Mouse (Mus musculus) hindbrain, embryonic 13.5 days (tissue): ENCODE measurements around the gene Gm5617. TPM values are rescaled to one million over a fixed set of nuclear protein-coding genes. Genes with fewer than 3 reads are reported as not detected.
"Not testable (repeated sequence)": the region's sequence is repeated elsewhere in the genome, so short reads cannot be mapped to it uniquely, and the experiment has no call there.

Source experiments
- ATAC-seq: fragments of 200-750 bp; cut with Nextera tagmentation; 2 replicates; pipeline ENCODE4 v1.8.0; 2017; ENCODE audit warnings: moderate TSS enrichment; ENCODE audit not compliant: low FRiP score
- H3K27ac ChIP-seq: fragments of 300-500 bp; sonication (generic); 2 replicates; pipeline ENCODE4 v1.5.1; 2015; ENCODE audit warnings: inconsistent platforms, mild to moderate bottlenecking, moderate library complexity
- H3K27me3 ChIP-seq: fragments of 300-500 bp; sonication (generic); 2 replicates; pipeline ENCODE4 v1.6.1; 2015; ENCODE audit warnings: mild to moderate bottlenecking, inconsistent platforms
- H3K36me3 ChIP-seq: fragments of 300-500 bp; sonication (generic); 2 replicates; pipeline ENCODE4 v1.6.1; 2015; ENCODE audit warnings: mild to moderate bottlenecking, inconsistent platforms
- H3K4me1 ChIP-seq: fragments of 300-500 bp; sonication (generic); replicated peaks from 2 replicates; pipeline ENCODE4 v1.6.1; 2015; ENCODE audit warnings: inconsistent platforms
- H3K4me2 ChIP-seq: fragments of 300-500 bp; sonication (generic); 2 replicates; pipeline ENCODE4 v1.6.1; 2015; ENCODE audit warnings: inconsistent platforms, mild to moderate bottlenecking, moderate library complexity
- H3K4me3 ChIP-seq: fragments of 300-500 bp; sonication (generic); 2 replicates; pipeline ENCODE4 v1.5.1; 2015; ENCODE audit warnings: mild to moderate bottlenecking, inconsistent platforms
- H3K9ac ChIP-seq: fragments of 300-500 bp; sonication (generic); 2 replicates; pipeline ENCODE4 v1.6.1; 2015; ENCODE audit warnings: mild to moderate bottlenecking, inconsistent platforms
- H3K9me3 ChIP-seq: fragments of 300-500 bp; sonication (generic); 2 replicates; pipeline ENCODE4 v1.6.1; 2016; ENCODE audit warnings: inconsistent platforms
- WGBS: fragments of 180-500 bp; shearing (Covaris S2); methylation state at CpG from one replicate; pipeline ENCODE4 v1.1.7; 2015; 5-methylcytosine and 5-hydroxymethylcytosine counted together
- polyA plus RNA-seq: library from polyadenylated mRNA; unstranded; fragments of >200 nt; fragmentation: Nextera tagmentation; extraction: Ambion mirVana; gene quantifications from 2 replicates; pipeline ENCODE4 v1.2.1, GENCODE M21; 2015

Gm5617 gene
- polyA plus RNA-seq, 1 experiment from 2014 or later, result 33.4 TPM

- Histone ChIP-seq H3K36me3 (no peaks in the 10 kb centered on the region), H3K27me3 (0 out of 2 replicates have a peak, but pooled peaks cover 4% of the 10 kb centered on the region), H3K4me3 (no peak overlapping the region), H3K9ac (no peak overlapping the region), H3K4me1 (no peaks in the 10 kb centered on the region), H3K9me3 (no peaks in the 10 kb centered on the region), H3K27ac (no peak overlapping the region), H3K4me2 (no peak overlapping the region)
- ATAC-seq, result no peak
- 92% methylated on average over 5 of the region's 5 CpGs for WGBS
Observed at GRCm38 (mm10) chr9:48510134-48510533, 14.9 kb downstream of the Gm5617 start.

GRCm38 (mm10) chr9:48515332-48515731 lies 20.1 kb downstream of the Gm5617 start:
- Histone ChIP-seq H3K27me3 (no peaks in the 10 kb centered on the region), H3K9me3 (no peaks in the 10 kb centered on the region), H3K4me3 (no peak overlapping the region), H3K36me3 (no peaks in the 10 kb centered on the region), H3K9ac (no peak overlapping the region), H3K4me2 (no peak overlapping the region), H3K27ac (no peak overlapping the region), H3K4me1 (peaks cover 13% of the 10 kb centered on the region; the same call in 1 of the 2 replicates)
- 74% methylated on average over 1 of the region's 1 CpGs for WGBS
- no peak for ATAC-seq

DNA sequence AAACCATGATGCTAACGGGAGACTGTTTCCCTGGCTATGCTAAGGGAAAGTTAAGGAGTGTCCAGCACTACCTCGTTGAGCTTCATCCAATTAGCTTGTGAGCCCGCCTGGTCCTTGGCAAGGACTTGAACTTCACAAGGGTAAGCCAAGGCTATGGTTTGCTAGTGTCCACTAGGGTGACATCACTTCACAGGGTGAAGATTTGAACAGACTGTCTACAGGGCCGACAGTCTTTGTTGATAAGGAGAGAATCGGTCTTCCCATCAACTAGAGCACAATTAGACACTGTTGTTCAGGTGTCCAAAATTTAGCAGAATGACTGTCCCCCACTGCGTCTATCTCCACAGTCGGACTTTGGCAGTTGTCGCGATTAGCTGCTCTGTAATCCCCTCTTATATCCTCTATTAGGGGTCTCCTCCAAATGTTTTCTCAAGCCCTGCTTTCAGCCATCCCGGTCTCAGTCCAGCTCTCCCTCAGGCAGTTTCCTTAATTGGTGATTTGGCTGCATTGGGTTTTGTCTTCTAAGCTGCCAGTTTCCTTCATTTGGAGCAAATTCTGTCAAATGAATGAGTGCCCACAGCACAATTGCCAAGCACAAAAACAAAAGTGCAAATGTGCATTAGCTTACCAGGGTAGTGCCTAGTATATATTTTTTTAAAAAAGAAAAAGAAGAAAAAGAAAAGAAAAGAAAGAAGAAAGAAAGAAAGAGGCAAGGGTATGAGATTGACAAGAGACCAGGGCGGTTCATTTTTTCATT lies 21.6 kb downstream of the Gm5617 start:
- no peaks in the 10 kb centered on the region for H3K9me3 ChIP-seq
- H3K4me1 ChIP-seq, result peaks cover 13% of the 10 kb centered on the region; the same call in 1 of the 2 replicates
- no peak for ATAC-seq
- H3K27ac ChIP-seq, result peak overlapping the region; percentile 84
- peak overlapping the region; percentile 31 for H3K4me2 ChIP-seq
- H3K9ac ChIP-seq, result no peak overlapping the region
- WGBS, result 80% methylated on average over 11 of the region's 11 CpGs
- H3K4me3 ChIP-seq, result no peak overlapping the region
- H3K36me3 ChIP-seq, result no peaks in the 10 kb centered on the region
- no peaks in the 10 kb centered on the region for H3K27me3 ChIP-seq

DNA sequence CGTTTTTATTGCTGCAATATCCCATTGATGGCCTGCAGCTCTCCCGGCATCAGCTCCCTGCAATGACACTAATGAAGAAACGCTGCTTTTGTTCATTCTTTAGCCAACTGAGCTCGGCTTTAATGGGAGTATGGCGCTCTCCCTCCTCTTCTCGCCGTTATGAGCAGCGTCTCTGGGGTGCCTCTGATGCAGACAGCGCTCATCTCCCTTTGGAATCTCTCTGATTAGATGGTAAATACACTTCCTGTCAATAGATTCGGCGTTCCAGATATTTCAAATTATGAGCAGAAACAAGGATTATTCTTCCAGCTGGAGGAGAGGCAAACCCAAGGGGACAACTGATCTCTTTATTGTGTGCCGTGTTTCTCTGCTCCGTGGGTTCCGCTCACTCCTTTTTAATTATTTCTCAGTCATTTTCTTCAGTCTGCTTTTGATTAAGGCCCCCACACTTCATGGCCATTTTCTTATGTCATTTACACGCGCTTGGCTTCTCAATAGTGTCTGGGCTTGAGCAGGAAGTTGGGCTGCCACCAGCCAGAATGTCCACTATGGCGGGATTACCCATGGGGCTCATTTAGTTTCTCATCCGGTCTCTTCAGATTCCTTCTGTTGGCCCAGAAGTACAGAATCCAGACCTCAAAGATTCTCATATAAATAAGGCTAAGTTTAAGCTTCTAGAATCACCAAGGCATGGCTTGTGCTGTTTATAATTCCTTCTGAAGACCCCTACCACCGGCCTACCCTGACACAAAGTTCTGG lies 22.3 kb downstream of the Gm5617 start:
- Histone ChIP-seq H3K9me3 (no peaks in the 10 kb centered on the region), H3K4me1 (peaks cover 13% of the 10 kb centered on the region; the same call in 1 of the 2 replicates), H3K27me3 (no peaks in the 10 kb centered on the region), H3K27ac (peak overlapping the region; percentile 84), H3K9ac (no peak overlapping the region; the same call in 1 of the 2 replicates), H3K4me2 (peak overlapping the region; percentile 31), H3K4me3 (0 out of 2 replicates have a peak overlapping the region, but pooled peaks have one; percentile 3), H3K36me3 (no peaks in the 10 kb centered on the region)
- ATAC-seq, result no peak
- WGBS, result 49% methylated on average over 19 of the region's 19 CpGs

- not testable (repeated sequence) for H3K36me3 ChIP-seq, H3K9ac ChIP-seq, H3K27me3 ChIP-seq, ATAC-seq, H3K4me2 ChIP-seq, H3K4me3 ChIP-seq, H3K27ac ChIP-seq, H3K9me3 ChIP-seq
- 19% methylated on average over 3 of the region's 7 CpGs for WGBS
- H3K4me1 ChIP-seq, result peaks cover 13% of the 10 kb centered on the region; the same call in 1 of the 2 replicates
Observed at GRCm38 (mm10) chr9:48520405-48520804, 25.2 kb downstream of the Gm5617 start.

DNA sequence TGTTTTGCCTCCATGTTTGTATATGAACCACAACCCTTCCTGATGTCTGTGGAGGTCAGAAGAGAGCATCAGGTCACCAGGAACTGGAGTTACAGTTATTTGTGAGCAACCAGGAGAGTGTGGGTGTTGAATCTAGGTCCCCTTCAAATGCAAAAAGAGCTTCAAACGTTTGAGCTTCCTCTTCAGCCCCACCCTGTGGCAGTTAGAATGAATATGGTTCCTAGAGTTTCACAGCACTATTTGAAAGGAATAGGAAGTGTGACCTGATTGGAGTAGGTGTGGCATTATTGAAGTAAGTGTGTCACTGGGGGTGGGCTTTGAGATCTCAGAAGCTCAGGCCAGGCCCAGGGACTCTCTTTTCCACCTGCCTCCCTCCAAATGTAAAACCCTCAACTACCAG lies 30.3 kb downstream of the Gm5617 start:
- H3K4me2 ChIP-seq, result no peak overlapping the region
- 14% methylated on average over 1 of the region's 1 CpGs for WGBS
- no peaks in the 10 kb centered on the region for H3K9me3 ChIP-seq
- H3K4me3 ChIP-seq, result no peak overlapping the region
- no peaks in the 10 kb centered on the region for H3K27me3 ChIP-seq
- no peak overlapping the region for H3K9ac ChIP-seq
- no peaks in the 10 kb centered on the region for H3K4me1 ChIP-seq
- no peak for ATAC-seq
- no peak overlapping the region for H3K27ac ChIP-seq
- H3K36me3 ChIP-seq, result no peaks in the 10 kb centered on the region

- no peaks in the 10 kb centered on the region for H3K9me3 ChIP-seq
Observed at GRCm38 (mm10) chr9:48526520-48526919, 31.3 kb downstream of the Gm5617 start.

GRCm38 (mm10) chr9:48531294-48531693 lies 36.1 kb downstream of the Gm5617 start:
- H3K9me3 ChIP-seq, result no peaks in the 10 kb centered on the region
- H3K27ac ChIP-seq, result no peak overlapping the region
- ATAC-seq, result no peak
- no peaks in the 10 kb centered on the region for H3K27me3 ChIP-seq
- H3K9ac ChIP-seq, result no peak overlapping the region
- 94% methylated on average over 4 of the region's 4 CpGs for WGBS
- H3K4me3 ChIP-seq, result no peak overlapping the region
- no peak overlapping the region for H3K4me2 ChIP-seq
- no peaks in the 10 kb centered on the region for H3K4me1 ChIP-seq
- no peaks in the 10 kb centered on the region for H3K36me3 ChIP-seq

More at GRCm38 (mm10) chr9:48526520-48526919, 31.3 kb downstream of the Gm5617 start:
- no peak overlapping the region for H3K9ac ChIP-seq
- WGBS, result 95% methylated on average over 4 of the region's 4 CpGs
- H3K4me2 ChIP-seq, result no peak overlapping the region
- H3K4me3 ChIP-seq, result no peak overlapping the region
- ATAC-seq, result no peak
- no peak overlapping the region for H3K27ac ChIP-seq
- H3K4me1 ChIP-seq, result no peaks in the 10 kb centered on the region
- no peaks in the 10 kb centered on the region for H3K36me3 ChIP-seq
- no peaks in the 10 kb centered on the region for H3K27me3 ChIP-seq

DNA sequence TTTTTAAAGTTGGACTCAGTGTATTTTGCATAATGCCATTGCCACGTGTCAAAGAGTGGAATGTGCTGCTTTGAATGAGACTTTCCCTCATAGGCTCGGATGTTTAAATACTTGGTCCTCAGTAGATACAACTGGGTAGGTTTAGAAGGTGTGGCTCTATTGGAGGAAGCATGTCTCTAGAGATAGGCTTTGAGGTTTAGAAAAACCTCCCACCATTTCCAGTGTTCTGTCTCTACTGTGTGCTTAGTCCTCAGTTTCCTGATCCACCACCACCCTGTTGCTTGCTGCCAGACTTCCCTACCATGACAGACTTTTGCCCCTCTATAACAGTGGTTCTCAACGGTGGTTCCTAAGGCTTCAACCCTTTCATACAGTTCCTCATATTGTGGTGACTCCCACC lies 37.0 kb downstream of the Gm5617 start:
- no peak overlapping the region for H3K4me2 ChIP-seq
- H3K4me1 ChIP-seq, result no peaks in the 10 kb centered on the region
- H3K9me3 ChIP-seq, result no peaks in the 10 kb centered on the region
- H3K27me3 ChIP-seq, result no peaks in the 10 kb centered on the region
- no peak overlapping the region for H3K9ac ChIP-seq
- no peak overlapping the region for H3K27ac ChIP-seq
- 71% methylated on average over 3 of the region's 3 CpGs for WGBS
- H3K4me3 ChIP-seq, result no peak overlapping the region
- ATAC-seq, result no peak
- H3K36me3 ChIP-seq, result no peaks in the 10 kb centered on the region

DNA sequence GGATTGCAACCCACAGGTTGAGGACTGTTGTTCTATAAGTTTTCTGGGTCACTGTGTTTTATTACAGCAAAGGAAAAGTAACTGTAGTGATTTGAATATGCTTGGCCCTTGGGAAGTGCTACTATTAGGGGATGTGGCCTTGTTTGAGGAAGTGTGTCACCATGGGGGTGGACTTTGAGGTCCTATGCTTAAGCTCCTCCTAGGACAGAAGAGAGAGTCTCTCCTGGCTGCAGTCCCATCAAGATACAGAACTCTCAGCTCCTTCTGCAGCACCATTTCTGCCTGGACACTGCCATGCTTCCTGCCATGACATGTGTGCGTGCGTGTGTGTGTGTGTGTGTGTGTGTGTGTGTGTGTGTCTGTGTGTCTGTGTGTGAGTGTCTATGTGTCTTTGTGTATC lies 37.5 kb downstream of the Gm5617 start:
- H3K36me3 ChIP-seq, result no peaks in the 10 kb centered on the region
- no peak for ATAC-seq
- no peaks in the 10 kb centered on the region for H3K27me3 ChIP-seq
- H3K9me3 ChIP-seq, result no peaks in the 10 kb centered on the region
- no peak overlapping the region for H3K27ac ChIP-seq
- no peak overlapping the region for H3K9ac ChIP-seq
- H3K4me3 ChIP-seq, result no peak overlapping the region
- no peaks in the 10 kb centered on the region for H3K4me1 ChIP-seq
- H3K4me2 ChIP-seq, result no peak overlapping the region
- WGBS, result 83% methylated on average over 2 of the region's 2 CpGs

DNA sequence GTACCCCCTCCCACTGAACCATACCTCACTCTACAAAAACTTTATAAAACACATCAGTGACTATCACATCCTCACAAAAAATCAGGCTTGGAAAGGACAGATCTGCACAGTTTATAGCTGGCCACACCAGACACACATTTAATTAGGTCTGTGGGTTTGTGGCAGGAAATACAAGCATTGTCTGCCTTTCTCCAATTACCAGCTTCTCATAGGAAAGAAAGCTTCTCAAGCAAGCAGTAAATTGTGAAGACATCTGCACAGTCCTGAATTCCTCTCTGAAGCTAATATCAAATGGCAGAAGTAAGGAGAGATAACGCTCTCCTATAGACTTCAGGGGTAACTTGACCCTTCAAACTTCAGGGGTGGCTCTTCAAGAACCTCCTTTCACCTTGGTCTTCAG lies 41.2 kb downstream of the Gm5617 start:
- ATAC-seq, result no peak
- no peak overlapping the region for H3K4me2 ChIP-seq
- H3K27me3 ChIP-seq, result no peaks in the 10 kb centered on the region
- H3K36me3 ChIP-seq, result no peaks in the 10 kb centered on the region
- no peak overlapping the region for H3K27ac ChIP-seq
- no peak overlapping the region for H3K9ac ChIP-seq
- 68% methylated on average over 1 of the region's 1 CpGs for WGBS
- H3K9me3 ChIP-seq, result peaks cover 3% of the 10 kb centered on the region; the same call in 1 of the 2 replicates
- no peak overlapping the region for H3K4me3 ChIP-seq
- peaks cover 15% of the 10 kb centered on the region for H3K4me1 ChIP-seq

DNA sequence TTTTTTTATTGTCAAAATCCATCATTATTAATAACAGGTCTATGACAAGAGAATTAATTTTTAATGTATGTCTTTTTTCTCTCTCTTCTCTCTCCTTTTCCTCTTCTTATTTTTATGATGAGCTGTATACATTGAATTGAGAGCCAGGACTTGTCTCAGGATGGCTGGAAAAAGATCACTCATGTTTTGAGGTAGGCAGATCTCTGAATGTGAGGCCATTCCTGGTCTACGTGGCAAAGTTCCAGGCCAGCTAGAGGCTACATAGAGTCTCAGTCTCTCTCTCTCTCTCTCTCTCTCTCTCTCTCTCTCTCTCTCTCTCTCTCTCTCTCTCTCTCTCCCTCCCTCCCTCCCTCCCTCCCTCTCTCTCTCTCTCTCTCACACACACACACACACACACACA lies 42.4 kb downstream of the Gm5617 start:
- not testable (repeated sequence) for H3K27me3 ChIP-seq, ATAC-seq, H3K9ac ChIP-seq, H3K9me3 ChIP-seq, H3K4me3 ChIP-seq, H3K27ac ChIP-seq, H3K36me3 ChIP-seq
- WGBS, result 26% methylated on average over 1 of the region's 1 CpGs
- Histone ChIP-seq H3K4me1 (peaks cover 15% of the 10 kb centered on the region), H3K4me2 (peak overlapping the region; percentile 55; the same call in 1 of the 2 replicates)
